Mouse (Mus musculus): Measurements from ENCODE around the gene Crxos.

GRCm38 (mm10) chr7:15914252-15914651 lies 31.8 kb downstream of the Crxos start:
- TF ChIP-seq CTCF (IDR thresholded peaks at IDR 0.05; ENCODE audit: insufficient read depth, low read depth, low read length): no peak
- TF ChIP-seq POLR2A (IDR thresholded peaks at IDR 0.05; ENCODE audit: insufficient read depth, low read depth, low read length): no peak

Data from olfactory bulb, adult 2 months (tissue).